Mouse (Mus musculus): ENCODE results near the gene Tpst2. TPM values are rescaled to one million over a fixed set of nuclear protein-coding genes. Genes with fewer than 3 reads are reported as not detected.
"Not testable (repeated sequence)": the region's sequence is repeated elsewhere in the genome, so short reads cannot be mapped to it uniquely, and the experiment has no call there.

The Tpst2 gene
- total RNA-seq, 2 experiments from 2014 or later: 36.5 to 43.9 TPM

DNA sequence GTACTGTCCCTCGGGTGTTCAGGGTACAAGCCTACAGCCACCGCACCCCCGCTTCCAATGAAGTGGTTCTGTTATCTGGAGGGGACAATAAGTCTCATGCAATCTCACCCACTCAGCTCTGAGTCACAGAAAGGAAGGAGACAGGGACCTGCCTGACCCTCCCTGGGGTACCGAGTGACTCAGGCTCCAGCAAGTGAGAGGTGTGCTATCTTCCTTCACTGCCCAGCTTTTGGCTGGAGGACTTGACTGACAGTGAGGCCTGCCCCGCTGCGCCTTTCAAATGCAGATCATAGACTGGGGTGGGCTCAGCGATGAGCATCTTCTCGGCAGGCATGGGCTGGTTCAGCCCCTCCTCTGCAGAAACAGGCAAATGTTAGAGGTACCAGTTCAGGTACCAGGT is 18.7 kb downstream of the Tpst2 start:
- no peak for ATAC-seq (replicated peaks; ENCODE audit: poor library complexity, severe bottlenecking)

DNA sequence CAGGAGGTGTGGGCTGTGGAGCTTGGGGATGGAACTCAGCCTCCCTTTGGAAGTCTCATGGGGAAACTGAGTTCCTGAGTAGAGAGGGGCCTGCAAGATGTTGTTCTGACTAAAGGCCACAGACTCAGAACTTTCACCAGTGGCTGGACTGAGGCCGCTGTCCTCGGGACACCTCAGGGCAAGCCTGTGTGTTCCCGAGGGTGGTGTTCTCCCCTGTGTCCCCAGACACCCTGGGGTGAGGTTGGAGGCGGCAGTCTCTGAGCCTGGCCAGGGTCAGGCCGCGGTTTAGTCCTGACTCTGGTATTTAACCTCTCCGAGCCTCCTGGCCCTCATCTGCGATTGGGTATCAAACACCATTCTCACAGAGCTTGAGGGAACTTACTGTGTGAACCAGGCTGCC is 19.1 kb downstream of the Tpst2 start:
- no peak for ATAC-seq (replicated peaks; ENCODE audit: poor library complexity, severe bottlenecking)

DNA sequence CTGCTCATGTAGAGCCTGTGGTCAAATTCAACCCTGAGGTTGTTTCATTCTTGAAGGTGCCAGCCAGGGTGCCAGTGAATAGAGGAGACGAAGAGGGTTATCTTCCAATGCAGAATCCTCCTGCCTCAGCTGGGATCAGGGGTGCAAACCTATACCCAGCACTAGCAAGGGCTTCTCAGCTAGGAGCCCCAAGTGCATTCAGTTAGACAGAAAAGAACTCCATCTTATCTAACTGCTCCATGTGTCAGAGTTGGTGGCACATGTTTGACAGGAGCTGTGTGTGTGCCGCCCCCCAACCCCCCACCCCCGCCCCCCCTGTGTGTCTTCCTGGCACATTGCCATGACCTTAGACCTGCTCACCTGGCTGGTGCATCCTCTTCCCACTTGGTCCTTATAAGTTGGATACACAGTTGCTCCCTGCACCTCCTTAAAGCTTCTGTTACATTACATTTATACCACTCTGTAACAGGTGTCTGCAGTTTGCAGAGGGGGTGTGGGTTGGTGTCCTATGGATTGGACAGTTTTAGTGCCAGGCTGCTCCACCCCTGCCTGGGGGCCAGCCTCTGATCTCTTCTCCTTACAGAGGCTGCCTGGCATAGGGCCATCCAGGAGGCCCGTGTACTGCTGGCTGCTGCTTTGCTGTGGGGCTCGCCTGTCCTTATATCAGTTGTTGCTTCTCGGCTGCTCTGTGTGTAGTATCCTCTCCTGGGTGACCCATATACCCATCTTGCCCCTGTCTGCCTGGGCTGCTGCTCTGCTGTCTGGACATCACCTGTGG is 20.1 kb downstream of the Tpst2 start:
- no peak for ATAC-seq (replicated peaks; ENCODE audit: poor library complexity, severe bottlenecking)

DNA sequence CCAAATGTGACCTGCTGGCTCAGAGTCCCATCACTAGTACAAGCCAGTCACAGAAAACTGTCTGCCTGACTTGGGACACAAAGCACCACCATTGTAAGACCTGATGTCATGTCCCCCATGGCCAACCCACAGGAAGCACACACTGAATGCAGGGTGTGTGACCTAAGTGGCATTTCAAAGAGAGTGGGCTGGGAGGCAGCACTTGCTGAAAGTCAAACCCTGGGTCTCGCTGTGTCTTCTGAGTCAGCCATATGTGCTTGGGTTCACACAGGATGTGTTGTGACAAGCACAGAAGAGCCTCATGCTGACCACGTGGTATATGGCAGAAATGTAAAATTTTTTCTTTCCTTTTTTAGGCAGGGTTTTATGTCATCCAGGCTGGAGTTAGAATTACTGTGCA is 20.8 kb downstream of the Tpst2 start:
- 0 out of 2 replicates have a peak, but pooled peaks have one; percentile 13 for ATAC-seq (replicated peaks; ENCODE audit: poor library complexity, severe bottlenecking)

DNA sequence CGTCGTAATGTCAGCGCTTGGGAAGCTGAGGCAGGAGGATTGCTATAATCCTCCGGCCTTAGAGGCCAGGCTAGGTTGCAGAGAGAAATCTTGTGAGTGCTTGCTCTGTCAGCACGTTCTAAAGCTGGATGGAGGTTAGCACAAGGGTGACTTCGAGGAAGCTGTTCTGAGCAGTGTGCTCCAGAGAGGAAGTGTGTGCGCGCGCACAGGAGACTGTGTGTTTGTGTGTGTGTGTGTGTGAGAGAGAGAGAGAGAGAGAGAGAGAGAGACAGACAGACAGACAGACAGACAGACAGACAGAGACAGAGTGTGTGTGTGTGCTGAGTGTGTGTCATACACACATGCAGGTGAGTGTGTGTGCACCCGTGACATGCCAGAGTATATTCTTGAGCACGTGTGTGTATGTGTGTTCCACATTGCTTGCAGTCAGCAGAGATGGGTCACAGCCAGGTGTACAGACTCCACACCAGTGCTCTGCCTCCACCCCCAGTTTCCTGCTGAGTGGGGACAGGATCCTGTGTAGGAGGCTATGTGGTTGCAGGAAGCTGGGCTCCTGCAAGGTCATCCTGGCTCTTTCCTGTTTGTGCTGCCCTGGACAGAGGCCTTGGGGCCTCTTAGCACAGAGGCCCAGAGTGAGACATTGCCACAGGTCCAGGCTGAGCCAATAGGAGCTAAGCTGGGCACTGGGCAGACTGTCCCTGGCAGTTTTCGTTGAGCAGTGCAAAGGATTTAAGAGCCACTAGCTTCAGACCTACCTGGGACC is 21.9 kb downstream of the Tpst2 start:
- ATAC-seq (replicated peaks; ENCODE audit: poor library complexity, severe bottlenecking): peak; percentile 69

DNA sequence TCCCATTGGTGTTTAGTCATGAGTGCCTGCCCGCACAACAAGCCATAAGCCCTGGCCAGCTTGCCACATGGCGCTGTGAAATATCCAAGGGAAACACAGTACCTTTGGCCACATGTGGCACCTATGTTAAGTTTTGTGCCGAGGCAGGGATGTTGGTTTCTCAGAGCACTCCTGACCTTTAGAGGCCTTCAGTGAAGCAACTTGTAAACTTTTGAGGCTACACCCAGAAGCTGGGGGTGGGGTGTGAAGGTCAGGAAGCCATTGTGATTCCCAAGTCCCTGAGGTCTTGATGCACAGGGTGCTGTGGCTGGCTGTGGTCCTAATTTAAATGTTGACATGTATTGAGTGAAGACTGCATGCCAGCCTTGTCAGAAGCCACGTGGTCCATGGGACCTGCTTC is 22.9 kb downstream of the Tpst2 start:
- no peak for ATAC-seq (replicated peaks; ENCODE audit: poor library complexity, severe bottlenecking)

DNA sequence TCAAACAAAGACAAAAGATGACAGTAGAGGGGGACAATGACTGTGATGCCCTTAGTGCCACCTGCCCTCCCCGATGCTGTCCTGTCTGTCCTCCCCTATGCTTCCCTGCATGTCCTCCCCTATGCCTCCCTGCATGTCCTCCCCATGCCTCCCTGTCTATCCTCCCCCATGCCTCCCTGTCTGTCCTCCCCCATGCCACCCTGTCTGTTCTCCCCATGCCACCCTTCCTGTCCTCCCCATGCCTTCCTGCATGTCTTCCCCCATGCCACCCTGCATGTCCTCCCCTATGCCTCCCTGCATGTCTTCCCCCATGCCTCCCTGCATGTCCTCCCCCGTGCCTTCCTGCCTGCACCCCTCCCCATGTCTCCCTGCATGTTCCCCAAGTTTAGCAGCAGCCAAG is 23.6 kb downstream of the Tpst2 start:
- no peak for ATAC-seq (replicated peaks; ENCODE audit: poor library complexity, severe bottlenecking)

DNA sequence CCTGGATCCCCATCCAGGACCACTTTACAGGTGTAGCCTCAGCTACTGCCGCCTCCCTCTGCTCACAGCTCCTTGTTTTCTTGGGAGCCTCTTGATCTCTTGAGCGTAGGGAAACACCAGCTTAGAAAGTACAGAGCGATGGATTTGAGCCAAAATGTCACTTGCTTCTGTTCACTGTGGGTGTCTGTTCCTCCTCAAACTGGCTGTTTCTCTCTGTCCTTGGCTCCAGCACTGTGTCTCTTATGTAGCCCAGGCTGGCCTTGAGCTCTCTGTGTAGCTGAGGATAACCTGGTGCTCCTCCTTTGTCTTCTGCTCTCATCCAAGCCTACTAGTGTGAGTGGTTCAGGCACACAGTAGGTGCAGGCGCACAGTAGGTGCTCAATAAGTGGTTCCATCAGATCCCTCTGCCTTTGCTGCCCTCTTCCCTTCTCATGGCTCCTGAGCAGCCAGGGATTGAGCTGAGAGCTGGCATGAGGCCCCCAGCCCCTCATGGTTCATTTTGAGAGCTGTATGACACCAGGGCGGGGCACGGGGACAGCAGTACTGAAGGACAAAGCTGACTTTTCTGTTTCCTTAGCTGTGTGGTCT is 24.3 kb downstream of the Tpst2 start:
- ATAC-seq (replicated peaks; ENCODE audit: poor library complexity, severe bottlenecking): no peak

DNA sequence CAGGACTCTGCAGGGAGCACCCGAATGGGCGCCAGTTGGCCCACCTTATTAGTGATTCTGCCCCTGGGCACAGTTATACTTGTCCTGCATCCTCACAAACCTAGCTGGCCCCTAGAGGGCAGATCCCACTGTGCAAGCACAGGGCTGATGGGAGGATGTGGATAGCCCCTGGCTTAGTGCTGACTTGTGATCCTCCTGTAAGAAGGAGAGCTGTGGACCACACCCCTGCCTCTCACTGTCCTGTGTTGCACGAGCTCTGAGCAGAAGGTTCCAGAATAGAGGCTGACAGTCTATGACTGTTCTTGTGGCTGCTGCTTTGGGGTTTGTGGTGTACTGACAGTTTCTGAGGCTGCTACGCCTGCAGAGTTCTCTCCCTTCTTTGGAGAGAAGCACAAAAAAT is 25.2 kb downstream of the Tpst2 start:
- ATAC-seq (replicated peaks; ENCODE audit: poor library complexity, severe bottlenecking): no peak; the same call in 1 of the 2 replicates

DNA sequence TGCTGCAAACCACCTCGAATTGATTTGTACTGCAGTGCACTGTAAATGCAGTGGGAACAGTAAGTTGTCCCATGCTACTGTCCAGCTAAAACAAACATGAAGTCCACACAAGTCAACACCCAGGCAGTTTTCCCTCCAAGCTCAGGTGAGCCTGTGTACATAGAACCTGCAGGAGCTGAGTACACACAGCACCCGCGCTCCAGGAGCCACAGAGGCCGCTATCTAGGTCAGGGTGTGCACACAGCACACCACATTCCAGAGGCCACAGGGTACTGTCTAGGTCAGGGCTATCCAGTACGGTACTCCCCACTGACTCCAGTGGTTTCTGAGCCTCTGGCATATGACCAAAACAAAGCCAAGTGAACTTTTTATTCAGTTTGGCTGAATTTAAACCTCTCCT is 25.8 kb downstream of the Tpst2 start:
- no peak for ATAC-seq (replicated peaks; ENCODE audit: poor library complexity, severe bottlenecking)

DNA sequence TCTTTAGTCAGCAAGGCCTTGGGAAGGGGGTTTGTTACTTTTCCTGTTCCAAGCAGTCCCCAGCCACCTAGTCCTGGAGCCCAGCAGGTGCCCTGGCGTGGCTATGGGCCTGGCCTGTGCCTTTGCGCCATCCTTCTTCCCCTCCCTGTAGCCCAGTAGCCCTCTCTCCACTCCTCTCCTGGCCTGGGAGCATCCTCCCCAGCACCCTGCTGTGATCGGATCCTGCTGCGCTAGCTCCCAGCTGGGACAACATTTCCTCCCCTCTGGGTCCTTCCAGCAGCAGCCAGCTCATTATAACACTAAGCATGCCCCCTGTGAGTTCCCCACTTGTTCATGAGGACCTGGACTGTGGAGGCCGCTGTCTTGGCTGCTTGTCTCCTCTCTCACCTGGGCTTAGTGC is 29.4 kb downstream of the Tpst2 start:
- ATAC-seq (replicated peaks; ENCODE audit: poor library complexity, severe bottlenecking): no peak

DNA sequence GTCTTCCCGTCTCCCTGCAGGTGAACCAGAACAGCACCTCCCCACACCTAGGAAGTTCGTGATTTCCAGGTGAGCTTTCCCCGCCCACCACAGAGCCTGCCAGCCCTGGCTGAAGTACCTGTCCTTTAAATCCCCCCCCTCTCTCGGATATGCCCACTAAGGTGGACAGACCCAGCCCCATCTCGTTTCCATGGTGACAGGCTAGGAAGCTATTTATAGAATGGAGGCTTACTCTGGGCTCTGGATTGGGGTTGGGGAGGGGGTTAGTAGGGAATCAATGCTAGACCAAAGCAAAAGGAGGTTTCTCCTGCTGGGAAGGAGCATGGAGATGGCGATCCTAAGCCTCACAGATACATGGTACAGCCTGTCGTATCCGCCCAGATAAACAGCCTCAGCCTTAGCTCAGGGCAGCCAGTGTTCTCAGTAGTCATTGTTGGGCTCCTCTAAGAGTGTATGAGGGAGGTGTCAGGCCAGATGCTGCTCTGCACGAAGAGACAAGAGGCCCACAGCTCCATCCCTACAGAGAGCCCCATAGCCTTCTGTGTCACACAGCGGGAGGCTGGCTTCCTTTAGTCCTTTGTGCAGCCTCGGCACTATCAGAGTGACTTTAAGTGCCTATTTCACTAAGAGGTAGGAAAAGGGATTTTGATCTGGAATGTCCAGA is 36.9 kb downstream of the Tpst2 start:
- no peak for ATAC-seq (replicated peaks; ENCODE audit: poor library complexity, severe bottlenecking)

DNA sequence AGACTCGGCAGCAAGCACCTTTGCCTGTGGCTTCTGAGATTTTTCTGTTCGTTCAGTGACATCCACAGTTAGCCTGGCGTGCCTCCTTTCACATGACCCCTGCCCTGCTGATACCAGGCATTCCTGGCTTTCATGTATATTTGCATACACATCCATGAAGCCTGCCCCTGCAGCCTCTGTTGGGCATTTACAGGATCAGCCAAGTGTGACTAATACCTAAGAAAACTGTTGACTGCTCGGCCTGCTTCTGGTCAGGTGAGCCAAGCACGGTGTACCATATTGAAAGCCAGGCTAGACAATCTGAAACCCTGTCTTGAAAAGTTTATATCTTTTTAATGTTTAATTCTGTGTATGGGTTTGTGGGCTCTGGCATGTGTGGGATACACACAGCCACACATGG is 40.0 kb downstream of the Tpst2 start:
- no peak for ATAC-seq (replicated peaks; ENCODE audit: poor library complexity, severe bottlenecking)

DNA sequence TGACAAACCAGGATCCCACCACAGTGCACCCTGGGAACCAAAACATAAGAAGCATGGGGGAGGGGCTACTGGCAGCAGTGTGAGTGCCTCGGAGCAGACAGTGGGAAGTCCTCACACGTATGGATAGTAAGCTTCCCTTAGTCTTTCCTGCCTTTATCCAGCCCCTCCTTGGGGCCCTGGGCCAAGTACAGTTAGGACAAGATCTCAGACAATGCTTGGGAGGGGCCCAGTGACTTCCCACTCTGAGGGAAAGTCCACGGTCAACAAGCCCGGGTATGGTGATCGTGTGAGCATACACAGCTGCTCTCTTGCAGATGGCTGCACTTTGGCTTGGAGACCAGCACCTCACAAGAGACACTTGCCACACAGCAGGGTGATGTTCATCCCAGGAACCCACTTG is 40.8 kb downstream of the Tpst2 start:
- peak; percentile 33; the same call in 1 of the 2 replicates for ATAC-seq (replicated peaks; ENCODE audit: poor library complexity, severe bottlenecking)

DNA sequence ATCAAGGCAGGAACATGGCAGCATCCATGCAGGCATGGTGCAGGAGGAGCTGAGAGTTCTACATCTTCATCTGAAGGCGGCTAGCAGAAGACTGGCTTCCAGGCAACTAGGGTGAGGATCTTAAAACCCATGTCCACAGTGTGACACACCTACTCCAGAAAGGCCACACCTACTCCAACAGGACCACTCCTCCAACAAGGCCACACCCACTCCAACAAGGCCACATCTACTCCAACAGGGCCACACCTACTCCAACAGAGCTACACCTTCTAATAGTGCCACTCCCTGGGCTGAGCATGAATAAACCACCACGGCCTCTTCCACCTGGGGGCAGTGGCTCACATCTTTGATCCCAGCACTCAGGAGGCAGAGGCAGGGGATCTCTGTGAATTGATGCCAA is 42.9 kb downstream of the Tpst2 start:
- ATAC-seq (replicated peaks; ENCODE audit: poor library complexity, severe bottlenecking): not testable (repeated sequence)

DNA sequence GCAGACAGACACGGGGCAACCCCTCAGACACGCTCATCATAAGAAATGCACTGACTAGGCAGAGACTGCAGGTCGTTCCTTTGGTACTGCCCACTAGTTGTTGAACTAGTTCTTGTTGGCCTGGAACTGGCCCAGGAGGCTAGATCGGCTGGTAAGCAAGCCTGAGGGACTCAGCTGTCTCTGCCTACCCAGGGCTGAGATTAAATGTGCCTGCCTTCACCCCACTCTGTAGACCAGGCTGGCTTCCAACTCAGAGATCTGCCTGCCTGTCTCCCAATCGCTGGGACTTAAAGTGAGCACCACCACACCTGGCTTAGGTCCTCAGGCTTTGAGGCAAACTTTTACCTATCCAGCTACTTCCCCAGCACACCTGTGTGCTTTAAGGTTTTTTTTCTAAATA is 43.9 kb downstream of the Tpst2 start:
- ATAC-seq (replicated peaks; ENCODE audit: poor library complexity, severe bottlenecking): no peak

DNA sequence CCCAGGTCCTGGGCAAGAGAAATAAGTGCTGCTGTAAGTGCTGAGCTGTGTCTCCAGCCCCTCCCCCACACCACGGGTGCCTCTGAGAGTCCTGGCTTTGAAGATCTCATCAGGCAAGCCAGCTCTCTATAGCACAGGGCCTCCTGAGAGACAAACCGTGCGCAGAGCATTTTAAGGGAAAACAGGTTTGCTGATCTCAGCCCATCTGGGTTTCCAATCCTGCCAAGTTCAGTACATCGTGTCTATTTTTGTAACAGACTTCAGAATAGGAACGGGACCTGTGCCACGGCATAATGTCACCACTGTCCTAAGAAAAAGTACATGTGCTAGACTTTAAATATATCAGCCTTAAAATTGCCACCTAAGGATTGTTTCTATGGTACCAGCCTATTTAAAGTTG is 44.4 kb downstream of the Tpst2 start:
- no peak for ATAC-seq (replicated peaks; ENCODE audit: poor library complexity, severe bottlenecking)

DNA sequence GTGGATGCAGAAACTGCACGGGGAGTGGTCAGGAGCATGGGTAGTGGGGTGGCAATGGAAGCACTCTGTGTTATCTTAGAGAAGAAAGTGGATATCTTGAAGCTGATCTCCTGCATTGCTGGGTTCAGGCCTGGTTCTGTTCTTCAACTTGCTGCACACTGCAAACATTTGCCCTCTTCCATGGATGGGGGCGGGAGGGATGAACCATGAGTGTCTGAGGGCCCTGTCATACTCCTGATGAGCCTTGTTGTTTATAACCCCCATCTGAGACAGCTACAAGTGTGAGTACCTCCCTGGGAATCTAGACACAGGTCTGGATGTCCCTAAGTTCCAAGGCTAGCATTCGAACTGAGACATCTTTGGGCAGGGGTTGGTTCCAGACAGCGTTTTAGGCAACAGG is 44.9 kb downstream of the Tpst2 start:
- no peak for ATAC-seq (replicated peaks; ENCODE audit: poor library complexity, severe bottlenecking)

DNA sequence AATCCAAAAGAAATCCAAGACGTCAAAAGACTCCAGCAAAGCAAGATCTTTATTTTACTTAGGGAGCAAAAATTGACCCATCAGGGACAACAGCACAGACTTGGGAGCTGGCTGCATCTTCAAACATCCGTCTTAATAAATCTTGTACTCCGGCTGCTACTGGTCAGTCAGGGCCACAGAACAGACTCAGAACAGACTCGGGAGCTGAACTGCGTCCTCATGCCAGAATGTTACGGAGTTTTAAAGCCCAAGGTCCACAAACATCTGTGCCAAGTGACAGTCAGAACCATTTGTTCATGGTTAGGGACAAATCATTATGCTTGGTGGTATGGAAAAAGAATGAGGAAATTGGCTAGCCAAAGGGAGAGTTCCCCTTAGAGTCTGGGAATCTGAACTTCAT is 46.8 kb downstream of the Tpst2 start:
- no peak for ATAC-seq (replicated peaks; ENCODE audit: poor library complexity, severe bottlenecking)

DNA sequence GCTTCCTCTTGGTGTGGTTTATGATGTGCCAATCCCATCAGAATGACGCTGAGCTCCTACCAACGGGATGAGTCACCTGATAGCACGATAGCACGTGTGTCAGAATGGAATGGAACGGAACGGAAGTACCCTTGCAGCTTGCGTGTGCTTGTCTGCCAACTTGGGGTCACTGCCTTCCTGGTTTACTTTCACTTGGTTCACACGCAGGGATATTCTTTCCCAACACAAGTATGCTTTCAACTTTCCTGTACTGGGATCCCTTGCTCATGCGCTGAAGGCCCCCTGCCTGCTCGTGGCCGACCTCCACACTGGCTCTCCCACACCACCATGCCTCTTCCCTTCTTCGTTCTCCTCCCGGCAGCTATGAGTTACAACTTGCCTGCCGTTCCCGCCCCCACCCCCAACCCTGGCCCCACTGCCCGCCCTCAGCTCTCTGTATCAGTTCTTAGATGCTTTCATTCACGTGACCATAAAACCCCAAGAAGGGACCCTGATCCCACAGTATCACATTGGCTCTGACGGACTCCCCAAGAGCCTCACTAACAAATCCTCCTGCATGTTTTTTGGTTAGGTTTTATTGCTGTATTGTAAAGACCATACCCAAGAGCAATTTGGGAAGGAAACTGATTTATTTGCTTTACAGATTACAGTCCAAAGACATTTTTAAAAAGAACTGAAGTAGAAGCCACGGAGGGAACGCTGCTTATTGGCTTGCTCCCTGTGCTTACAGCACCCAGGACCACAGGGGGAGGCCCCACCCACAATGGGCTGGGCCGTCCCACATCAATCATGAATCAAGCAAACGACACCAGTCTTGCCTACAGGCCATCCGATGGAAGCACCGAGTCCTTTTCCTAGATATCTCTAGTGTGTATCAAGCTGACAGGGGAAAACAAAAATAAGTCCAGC is 48.4 kb downstream of the Tpst2 start:
- ATAC-seq (replicated peaks; ENCODE audit: poor library complexity, severe bottlenecking): peak; percentile 75

All from granulocyte monocyte progenitor cell, adult 5-6 weeks (primary cell).